Mouse (Mus musculus) heart, embryonic 14.5 days (tissue): Measurements from ENCODE around the gene Ddx28. TPM values are rescaled to one million over a fixed set of nuclear protein-coding genes. Genes with fewer than 3 reads are reported as not detected.
"Not testable (repeated sequence)": the region's sequence is repeated elsewhere in the genome, so short reads cannot be mapped to it uniquely, and the experiment has no call there.

Experiments
- ATAC-seq: fragments of 200-750 bp; cut with Nextera tagmentation; 2 replicates; pipeline ENCODE4 v1.8.0; 2017; ENCODE audit warnings: low read depth, moderate TSS enrichment; ENCODE audit not compliant: insufficient number of reproducible peaks, insufficient read depth, low FRiP score
- H3K27ac ChIP-seq, 2 experiments: fragments of 200-500 bp in 1 of 2; fragments of 300-500 bp in 1 of 2; sonication (generic) in 1 of 2; replicated peaks in 1 of 2; 2 replicates each; pipeline ENCODE4 v1.5.1; 2012 to 2014; ENCODE audit warnings: low read depth in 2 of 2, low read length in 2 of 2, control low read depth in 1 of 2, mild to moderate bottlenecking in 1 of 2, mixed read lengths in 1 of 2; ENCODE audit not compliant: control insufficient read depth in 1 of 2, insufficient read depth in 1 of 2
- H3K27me3 ChIP-seq: fragments of 300-500 bp; sonication (generic); 2 replicates; pipeline ENCODE4 v1.6.1; 2014; ENCODE audit warnings: mild to moderate bottlenecking, low read length, control low read depth; ENCODE audit not compliant: control insufficient read depth, insufficient read depth
- H3K36me3 ChIP-seq: fragments of 300-500 bp; sonication (generic); 2 replicates; pipeline ENCODE4 v1.6.1; 2014; ENCODE audit warnings: mild to moderate bottlenecking, control low read depth, low read length, mixed read lengths; ENCODE audit not compliant: control insufficient read depth, insufficient read depth
- H3K4me1 ChIP-seq, 2 experiments: fragments of 200-500 bp in 1 of 2; fragments of 300-500 bp in 1 of 2; sonication (generic) in 1 of 2; 2 replicates each; pipeline ENCODE4 v1.6.1; 2012 to 2014; ENCODE audit warnings: low read length in 2 of 2, control low read depth in 1 of 2, mixed read lengths in 1 of 2; ENCODE audit not compliant: control insufficient read depth in 2 of 2, insufficient read depth in 2 of 2
- H3K4me2 ChIP-seq: fragments of 300-500 bp; sonication (generic); 2 replicates; pipeline ENCODE4 v1.6.1; 2014; ENCODE audit warnings: mild to moderate bottlenecking, low read length
- H3K4me3 ChIP-seq, 2 experiments: fragments of 200-500 bp in 1 of 2; fragments of 300-500 bp in 1 of 2; sonication (generic) in 1 of 2; 2 replicates each; pipeline ENCODE4 v1.5.1; 2012 to 2014; ENCODE audit warnings: low read length in 2 of 2, mild to moderate bottlenecking in 2 of 2, control low read depth in 1 of 2, low read depth in 1 of 2, moderate library complexity in 1 of 2; ENCODE audit not compliant: control insufficient read depth in 1 of 2, insufficient read depth in 1 of 2
- H3K9ac ChIP-seq: fragments of 300-500 bp; sonication (generic); 2 replicates; pipeline ENCODE4 v1.6.1; 2014; ENCODE audit warnings: mild to moderate bottlenecking, low read length
- H3K9me3 ChIP-seq: fragments of 300-500 bp; sonication (generic); 2 replicates; pipeline ENCODE4 v1.6.1; 2016; ENCODE audit warnings: low read length, control low read depth; ENCODE audit not compliant: control insufficient read depth
- WGBS: fragments of 180-500 bp; shearing (Covaris S2); extraction: QIAGEN DNeasy Blood & Tissue Kit; methylation state at CpG from one replicate; pipeline ENCODE4 v1.1.7; 2014; 5-methylcytosine and 5-hydroxymethylcytosine counted together
- polyA plus RNA-seq: library from polyadenylated mRNA; unstranded; fragments of >200 nt; fragmentation: Nextera tagmentation; extraction: Ambion mirVana; gene quantifications from 2 replicates; pipeline ENCODE4 v1.2.1, GENCODE M21; 2014

The Ddx28 gene
- polyA plus RNA-seq, 1 experiment from 2014 or later = 13.1 TPM

GRCm38 (mm10) chr8:105983406-105983805, 28.3 kb downstream of the Ddx28 start:
- H3K27ac ChIP-seq, H3K27me3 ChIP-seq, H3K4me3 ChIP-seq, H3K9me3 ChIP-seq, H3K9ac ChIP-seq, ATAC-seq, H3K4me1 ChIP-seq, H3K36me3 ChIP-seq, H3K4me2 ChIP-seq: not testable (repeated sequence)
- 79% methylated on average over 11 of the region's 11 CpGs for WGBS

- ATAC-seq = no peak
- Histone ChIP-seq H3K27me3 (no peaks in the 10 kb centered on the region), H3K9me3 (no peaks in the 10 kb centered on the region), H3K36me3 (no peaks in the 10 kb centered on the region), H3K4me1 (no peaks in the 10 kb centered on the region), H3K9ac (no peak overlapping the region), H3K4me3 (no peak overlapping the region), H3K4me2 (no peak overlapping the region), H3K27ac (no peak overlapping the region)
- WGBS = 94% methylated on average over 1 of the region's 1 CpGs
Observed at GRCm38 (mm10) chr8:105981146-105981545, 30.5 kb downstream of the Ddx28 start.

- no peak for ATAC-seq
- no peak within 1 kb of the TSS for H3K9ac ChIP-seq
- no peaks in the 10 kb centered on the region for H3K27me3 ChIP-seq
- H3K4me2 ChIP-seq = no peak within 1 kb of the TSS
- no peak within 1 kb of the TSS for H3K27ac ChIP-seq
- no peaks in the 10 kb centered on the region for H3K4me1 ChIP-seq
- no peaks in the 10 kb centered on the region for H3K9me3 ChIP-seq
- H3K36me3 ChIP-seq = no peaks in the 10 kb centered on the region
- WGBS = 92% methylated on average over 15 of the region's 15 CpGs
- H3K4me3 ChIP-seq = no peak within 1 kb of the TSS
Observed at GRCm38 (mm10) chr8:105979325-105979724, 32.4 kb downstream of the Ddx28 start, which contains the start of gene Dpep3. Gene Dpep3 (minus strand): TSS chr8:105979429.

- H3K36me3 ChIP-seq = no peaks in the 10 kb centered on the region
- WGBS = 66% methylated on average over 7 of the region's 7 CpGs
Observed at GRCm38 (mm10) chr8:105975363-105975762, 36.3 kb downstream of the Ddx28 start.

DNA sequence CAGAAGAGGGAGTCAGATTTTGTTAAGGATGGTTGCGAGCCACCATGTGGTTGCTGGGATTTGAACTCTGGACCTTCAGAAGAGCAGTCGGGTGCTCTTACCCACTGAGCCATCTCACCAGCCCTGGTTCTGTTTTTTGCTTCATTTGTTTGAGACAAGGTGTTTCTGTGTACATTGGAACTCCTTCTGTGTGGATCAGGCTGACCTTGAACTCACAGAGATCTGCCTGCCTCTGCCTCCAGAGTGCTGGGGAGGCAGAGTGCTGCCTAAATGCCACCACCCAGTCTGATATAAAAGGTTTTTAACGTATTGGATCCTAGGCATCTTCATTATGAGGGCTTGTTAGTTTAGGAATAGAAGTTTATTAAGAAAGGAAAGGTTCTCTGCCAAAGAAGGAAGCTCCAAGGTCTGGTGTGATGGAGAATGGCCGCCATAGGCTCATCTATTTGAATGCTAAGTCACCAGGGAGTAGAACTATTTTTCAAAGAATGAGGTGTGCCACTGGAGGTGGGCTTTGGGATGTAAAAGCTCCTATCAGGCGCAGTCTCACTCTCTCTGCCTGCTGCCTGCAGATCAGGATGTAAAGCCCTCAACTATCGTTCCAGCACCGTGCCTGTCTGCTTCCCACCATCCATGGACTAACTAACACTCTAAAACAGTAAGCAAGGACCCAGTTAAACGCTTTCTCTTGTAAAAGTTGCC, 40.5 kb downstream of the Ddx28 start:
- H3K4me1 ChIP-seq = peaks cover 8 to 18% of the 10 kb centered on the region in 2 experiments
- no peaks in the 10 kb centered on the region for H3K36me3 ChIP-seq
- no peak overlapping the region for H3K4me2 ChIP-seq
- H3K27me3 ChIP-seq = no peaks in the 10 kb centered on the region
- H3K27ac ChIP-seq = no peak overlapping the region
- 74% methylated on average over 8 of the region's 8 CpGs for WGBS
- H3K4me3 ChIP-seq = no peak overlapping the region
- no peak for ATAC-seq
- no peak overlapping the region for H3K9ac ChIP-seq
- no peaks in the 10 kb centered on the region for H3K9me3 ChIP-seq

More at GRCm38 (mm10) chr8:105975363-105975762, 36.3 kb downstream of the Ddx28 start:
- H3K4me2 ChIP-seq = no peak overlapping the region
- H3K9ac ChIP-seq = no peak overlapping the region
- H3K27me3 ChIP-seq = no peaks in the 10 kb centered on the region
- no peak overlapping the region for H3K4me3 ChIP-seq
- H3K27ac ChIP-seq = no peak overlapping the region
- H3K9me3 ChIP-seq = no peaks in the 10 kb centered on the region
- ATAC-seq = no peak
- H3K4me1 ChIP-seq = no peaks in the 10 kb centered on the region

DNA sequence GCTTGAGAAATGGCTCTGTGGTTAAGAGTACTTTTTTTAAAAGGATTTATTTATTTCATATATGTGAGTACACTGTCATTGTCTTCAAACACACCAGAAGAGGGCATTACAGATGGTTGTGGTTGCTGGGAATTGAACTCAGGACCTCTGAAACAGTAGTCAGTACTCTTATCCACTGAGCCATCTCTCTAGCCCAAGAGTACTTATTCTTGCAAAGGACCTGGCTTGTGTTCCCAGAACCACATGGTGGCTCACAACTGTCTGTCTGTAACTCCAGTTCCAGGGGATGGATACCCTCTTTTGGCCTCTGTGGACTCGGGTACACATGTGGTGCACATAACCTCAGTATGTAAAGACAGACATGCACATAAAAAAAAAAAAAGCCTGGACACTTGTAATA, 42.3 kb downstream of the Ddx28 start:
- H3K4me2 ChIP-seq = no peak overlapping the region
- H3K4me3 ChIP-seq = no peak overlapping the region
- no peaks in the 10 kb centered on the region for H3K27me3 ChIP-seq
- no peaks in the 10 kb centered on the region for H3K9me3 ChIP-seq
- WGBS = 69% methylated on average over 1 of the region's 1 CpGs
- no peak for ATAC-seq
- peaks cover 14 to 27% of the 10 kb centered on the region in 2 experiments for H3K4me1 ChIP-seq
- H3K27ac ChIP-seq = no peak overlapping the region
- H3K36me3 ChIP-seq = no peaks in the 10 kb centered on the region
- H3K9ac ChIP-seq = no peak overlapping the region

DNA sequence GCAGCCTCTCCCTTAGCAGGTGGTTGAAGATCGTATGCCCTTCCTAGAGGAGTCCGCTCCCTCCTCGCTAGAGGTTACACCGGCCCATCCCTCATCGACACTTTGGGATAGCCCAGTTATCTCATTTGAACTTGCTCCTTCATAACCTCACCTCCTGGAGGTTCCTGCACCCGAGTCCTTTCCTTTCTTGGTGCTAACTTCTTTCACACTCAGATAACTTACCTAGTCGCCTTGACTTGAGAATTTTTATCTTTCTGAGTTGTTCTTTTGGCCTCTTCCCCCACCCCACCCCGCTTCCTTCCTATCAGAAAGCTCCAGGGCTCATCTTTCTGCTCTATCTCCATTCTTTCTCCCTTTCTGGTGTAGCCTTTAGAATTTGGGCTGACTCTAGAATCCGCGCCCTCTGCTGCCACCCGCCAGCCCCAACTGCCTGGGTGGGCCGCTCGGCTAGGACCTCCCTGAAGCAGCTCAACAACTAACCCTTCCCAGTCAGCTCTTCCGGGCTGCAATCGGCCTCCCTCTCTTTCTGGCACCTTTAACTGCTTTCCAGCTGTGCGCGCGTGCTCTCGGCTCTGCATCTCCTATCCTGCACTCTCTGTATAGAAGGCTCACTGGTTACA, 44.9 kb downstream of the Ddx28 start:
- peak overlapping the region; percentile 25; the same call in 1 of the 2 replicates for H3K9ac ChIP-seq
- no peaks in the 10 kb centered on the region for H3K27me3 ChIP-seq
- no peaks in the 10 kb centered on the region for H3K9me3 ChIP-seq
- peak overlapping the region; percentile 5 to 90; a peak in 2 of 4 replicates for H3K4me3 ChIP-seq
- 0 out of 2 replicates have a peak, but pooled peaks cover 8% of the 10 kb centered on the region for H3K36me3 ChIP-seq
- H3K27ac ChIP-seq = peak overlapping the region; percentile 53 to 95
- peak overlapping the region; percentile 90 for H3K4me2 ChIP-seq
- no peak for ATAC-seq
- 6% methylated on average over 19 of the region's 19 CpGs for WGBS
- H3K4me1 ChIP-seq = peaks cover 22 to 50% of the 10 kb centered on the region in 2 experiments
